Mouse (Mus musculus): ENCODE measurements at regions not wholly inside any gene's neighbourhood (a gene's known extent, or its start where the extent isn't known, plus 50 kb on each side); places are given as distances from the start of the nearest gene placed in this dataset.

DNA sequence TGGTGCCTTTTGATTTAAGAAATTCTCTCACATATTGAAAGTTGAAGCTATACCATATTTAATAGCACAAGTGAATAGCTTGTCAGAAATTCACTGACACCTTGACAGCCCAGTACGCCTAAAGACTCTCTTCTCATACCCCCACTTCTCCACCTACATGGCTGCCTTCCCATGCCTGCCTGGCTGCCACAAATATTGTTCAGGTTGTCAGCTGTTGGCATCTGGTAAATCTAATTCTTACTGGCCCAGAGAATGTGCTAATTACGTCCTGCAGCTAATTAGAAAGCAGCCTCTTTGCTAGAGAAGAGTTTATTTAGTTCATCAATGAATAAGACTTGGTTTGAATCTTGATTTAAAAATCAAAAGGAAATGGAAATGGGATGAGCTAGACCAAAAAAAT lies 163.7 kb upstream of the Gpc6 start:
- ATAC-seq: peak; percentile 88
- no peak overlapping the region for H3K4me2 ChIP-seq
- no peaks in the 10 kb centered on the region for H3K36me3 ChIP-seq (ENCODE audit: poor library complexity, severe bottlenecking)
- no peak overlapping the region for H3K4me3 ChIP-seq
- no peaks in the 10 kb centered on the region for H3K27me3 ChIP-seq
- WGBS: 37% methylated on average over 2 of the region's 2 CpGs
- H3K4me1 ChIP-seq: peaks cover 4% of the 10 kb centered on the region; the same call in 1 of the 2 replicates
- no peak overlapping the region for H3K27ac ChIP-seq
- no peak overlapping the region for H3K9ac ChIP-seq
- no peaks in the 10 kb centered on the region for H3K9me3 ChIP-seq (replicated peaks)

DNA sequence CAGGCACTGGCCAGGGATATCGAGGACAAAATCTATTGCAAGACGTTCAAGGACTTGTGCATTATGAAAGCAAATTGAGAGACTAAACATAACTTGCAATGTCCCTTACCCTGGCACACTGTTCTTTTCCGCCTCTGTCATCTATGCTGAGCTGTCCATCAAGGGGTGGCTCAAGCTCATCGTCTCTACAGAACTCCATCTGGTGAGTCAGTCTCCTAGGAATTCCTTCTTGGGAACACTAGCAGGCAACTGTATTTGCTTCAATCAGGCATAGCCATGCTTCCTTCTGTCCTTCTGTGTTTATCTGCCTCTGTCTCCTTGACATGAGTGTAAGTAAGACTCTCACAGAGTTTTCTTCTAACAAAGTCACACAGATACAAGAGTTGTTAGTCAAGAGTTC lies 154.0 kb upstream of the Gpc6 start:
- Histone ChIP-seq H3K9me3 (replicated peaks) (no peaks in the 10 kb centered on the region), H3K36me3 (ENCODE audit: poor library complexity, severe bottlenecking) (no peaks in the 10 kb centered on the region), H3K4me3 (no peak overlapping the region), H3K27me3 (no peaks in the 10 kb centered on the region), H3K27ac (no peak overlapping the region), H3K4me2 (no peak overlapping the region), H3K4me1 (no peaks in the 10 kb centered on the region), H3K9ac (no peak overlapping the region)
- no peak for ATAC-seq
- WGBS: 92% methylated on average over 4 of the region's 4 CpGs

DNA sequence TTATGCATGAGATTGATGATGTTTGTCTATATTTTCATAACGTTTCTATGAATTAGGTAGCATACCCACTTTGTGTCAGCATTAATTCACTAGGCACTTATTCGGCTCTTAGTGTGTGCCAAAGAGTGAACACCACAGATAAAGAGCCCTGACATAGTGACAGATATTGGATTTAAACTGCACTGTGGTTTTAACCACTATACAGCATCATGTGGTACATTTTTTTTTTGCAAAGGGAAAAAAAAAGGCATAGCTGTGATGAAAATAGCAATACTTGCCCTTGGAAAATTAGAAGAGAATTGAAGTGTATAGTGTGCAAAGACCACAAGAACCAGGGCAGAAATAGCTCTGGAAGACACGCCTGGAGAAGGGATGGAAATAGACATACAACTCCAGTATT lies 153.4 kb upstream of the Gpc6 start:
- H3K27me3 ChIP-seq: no peaks in the 10 kb centered on the region
- WGBS: 93% methylated on average over 3 of the region's 3 CpGs
- H3K27ac ChIP-seq: no peak overlapping the region
- no peak overlapping the region for H3K4me2 ChIP-seq
- no peaks in the 10 kb centered on the region for H3K36me3 ChIP-seq (ENCODE audit: poor library complexity, severe bottlenecking)
- ATAC-seq: no peak
- no peak overlapping the region for H3K4me3 ChIP-seq
- no peaks in the 10 kb centered on the region for H3K4me1 ChIP-seq
- H3K9me3 ChIP-seq (replicated peaks): no peaks in the 10 kb centered on the region
- no peak overlapping the region for H3K9ac ChIP-seq

DNA sequence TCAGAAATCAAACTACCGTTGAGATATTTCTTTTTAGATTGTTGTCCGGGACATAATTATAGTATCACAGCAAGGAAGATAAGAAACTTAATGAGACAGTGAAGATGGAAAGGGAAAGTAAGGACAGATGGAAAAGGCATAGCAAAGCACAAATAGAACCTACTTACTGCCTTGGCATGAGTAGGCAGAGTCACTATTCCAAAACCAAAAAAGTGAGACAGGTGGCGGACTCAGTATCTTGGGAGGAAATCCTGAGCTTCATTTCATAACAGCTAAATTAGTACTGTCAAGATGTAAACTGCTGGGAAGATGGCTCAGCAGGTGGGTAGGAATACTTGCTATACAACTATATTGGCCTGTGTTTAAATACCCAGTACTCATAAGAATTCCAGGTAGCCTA lies 145.5 kb upstream of the Gpc6 start:
- Histone ChIP-seq H3K4me3 (no peak overlapping the region), H3K4me2 (no peak overlapping the region), H3K27ac (no peak overlapping the region), H3K36me3 (ENCODE audit: poor library complexity, severe bottlenecking) (no peaks in the 10 kb centered on the region), H3K4me1 (no peaks in the 10 kb centered on the region), H3K9ac (no peak overlapping the region), H3K9me3 (replicated peaks) (no peaks in the 10 kb centered on the region), H3K27me3 (no peaks in the 10 kb centered on the region)
- 95% methylated on average over 3 of the region's 3 CpGs for WGBS
- no peak for ATAC-seq

DNA sequence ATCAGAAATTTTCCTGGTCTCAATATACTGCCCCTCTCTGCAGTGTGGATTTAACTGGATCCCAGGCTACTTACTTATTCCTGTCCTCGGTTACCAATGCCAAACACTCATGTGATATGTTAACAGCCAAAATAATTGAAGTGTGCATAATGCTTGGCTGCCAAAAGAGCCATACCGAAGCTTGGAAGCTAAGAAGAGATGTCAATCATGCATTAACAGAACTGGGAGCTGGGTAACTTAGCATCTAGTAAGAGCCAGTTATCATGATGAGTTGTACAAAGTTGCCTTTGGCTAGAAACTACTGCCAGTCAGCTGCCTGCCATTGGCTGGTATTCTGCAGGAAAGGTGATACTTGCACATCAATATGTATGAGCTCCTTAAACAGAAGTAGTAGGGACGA lies 141.3 kb upstream of the Gpc6 start:
- Histone ChIP-seq H3K4me2 (no peak overlapping the region), H3K4me3 (no peak overlapping the region), H3K27ac (no peak overlapping the region), H3K9ac (no peak overlapping the region), H3K9me3 (replicated peaks) (no peaks in the 10 kb centered on the region), H3K27me3 (no peaks in the 10 kb centered on the region), H3K4me1 (no peaks in the 10 kb centered on the region), H3K36me3 (ENCODE audit: poor library complexity, severe bottlenecking) (no peaks in the 10 kb centered on the region)
- 59% methylated on average over 3 of the region's 3 CpGs for WGBS
- peak; percentile 83; the same call in 1 of the 2 replicates for ATAC-seq

DNA sequence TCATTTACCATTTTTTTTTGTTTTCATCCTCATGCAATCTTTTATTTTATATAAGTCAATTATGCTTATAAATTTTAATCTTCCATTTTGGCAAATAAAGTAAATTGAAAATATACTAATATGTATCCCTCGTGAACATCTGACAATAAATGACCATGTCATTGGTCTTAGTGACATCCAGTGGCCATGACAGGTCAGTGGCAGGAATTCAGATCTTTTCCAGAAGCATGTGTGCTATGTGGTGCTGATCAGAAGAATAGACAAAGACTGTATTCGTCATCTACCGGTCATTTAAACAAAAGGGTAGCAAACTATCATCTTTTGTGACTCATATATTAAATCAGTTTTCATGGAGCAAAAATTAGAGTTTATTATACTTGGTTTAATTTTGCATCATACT lies 118.6 kb upstream of the Gpc6 start:
- ATAC-seq: no peak
- Histone ChIP-seq H3K4me3 (no peak overlapping the region), H3K9ac (no peak overlapping the region), H3K27ac (no peak overlapping the region), H3K9me3 (replicated peaks) (no peaks in the 10 kb centered on the region), H3K36me3 (ENCODE audit: poor library complexity, severe bottlenecking) (no peaks in the 10 kb centered on the region), H3K4me1 (peaks cover 13% of the 10 kb centered on the region), H3K27me3 (no peaks in the 10 kb centered on the region), H3K4me2 (no peak overlapping the region)
- 89% methylated on average over 3 of the region's 3 CpGs for WGBS

DNA sequence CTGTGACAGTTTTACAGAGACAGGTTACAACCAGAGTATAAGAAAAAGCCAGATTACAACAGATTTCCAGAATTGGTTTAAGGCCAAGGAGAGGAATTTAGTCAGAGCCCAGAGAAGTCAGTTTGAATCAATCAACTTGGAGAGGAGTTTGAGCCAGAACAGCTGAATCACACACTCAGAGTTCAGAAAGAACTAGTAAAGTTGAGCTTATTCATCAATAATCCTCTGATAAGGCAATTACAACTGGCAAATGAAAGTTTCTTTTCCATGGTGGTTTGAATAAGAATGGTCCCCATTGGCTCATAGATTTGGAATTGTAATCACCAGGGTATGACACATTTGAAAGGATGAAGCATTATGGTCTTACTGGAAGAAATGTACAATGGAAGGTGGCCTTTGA lies 116.5 kb upstream of the Gpc6 start:
- no peaks in the 10 kb centered on the region for H3K36me3 ChIP-seq (ENCODE audit: poor library complexity, severe bottlenecking)
- H3K27me3 ChIP-seq: no peaks in the 10 kb centered on the region
- no peak overlapping the region for H3K4me2 ChIP-seq
- no peak for ATAC-seq
- no peak overlapping the region for H3K27ac ChIP-seq
- H3K9ac ChIP-seq: no peak overlapping the region
- H3K9me3 ChIP-seq (replicated peaks): no peaks in the 10 kb centered on the region
- no peak overlapping the region for H3K4me3 ChIP-seq
- H3K4me1 ChIP-seq: peaks cover 13% of the 10 kb centered on the region

DNA sequence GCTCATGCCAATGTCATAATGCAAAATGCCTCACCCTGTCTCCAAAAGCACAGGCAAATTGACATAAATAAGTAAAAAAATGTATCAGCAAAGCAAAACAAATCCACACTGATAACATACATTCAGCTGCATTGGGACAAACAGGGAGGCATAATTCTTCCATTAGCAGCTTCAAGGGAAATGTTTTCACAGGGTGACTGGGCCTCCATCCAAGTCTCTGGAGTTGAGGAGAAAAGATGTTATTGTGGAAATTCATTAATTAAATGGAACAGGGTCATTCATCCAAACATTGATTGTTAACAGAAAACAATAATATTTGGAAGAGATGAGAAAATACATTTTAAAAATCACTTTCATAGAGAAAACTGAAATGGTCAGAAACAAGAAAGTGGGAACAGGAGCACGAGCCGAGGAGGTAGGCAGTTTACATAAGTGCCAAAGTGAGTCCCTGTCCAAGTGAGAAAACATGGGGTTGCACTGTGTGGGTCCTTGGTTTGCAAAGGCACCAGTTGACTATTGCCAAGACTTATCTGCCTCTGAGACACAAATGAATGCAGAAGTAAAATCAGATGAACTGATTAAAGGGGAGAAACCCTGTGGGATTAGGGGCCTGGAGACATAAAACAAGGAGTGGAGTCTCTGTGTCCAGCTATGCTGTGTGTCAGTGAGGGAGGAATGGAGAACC lies 114.3 kb upstream of the Gpc6 start:
- Histone ChIP-seq H3K4me2 (no peak overlapping the region), H3K4me3 (no peak overlapping the region), H3K9me3 (replicated peaks) (no peaks in the 10 kb centered on the region), H3K4me1 (peaks cover 13% of the 10 kb centered on the region), H3K27ac (no peak overlapping the region; the same call in 1 of the 2 replicates), H3K9ac (no peak overlapping the region), H3K27me3 (no peaks in the 10 kb centered on the region), H3K36me3 (ENCODE audit: poor library complexity, severe bottlenecking) (no peaks in the 10 kb centered on the region)
- 68% methylated on average over 2 of the region's 2 CpGs for WGBS
- ATAC-seq: peak; percentile 72; the same call in 1 of the 2 replicates

DNA sequence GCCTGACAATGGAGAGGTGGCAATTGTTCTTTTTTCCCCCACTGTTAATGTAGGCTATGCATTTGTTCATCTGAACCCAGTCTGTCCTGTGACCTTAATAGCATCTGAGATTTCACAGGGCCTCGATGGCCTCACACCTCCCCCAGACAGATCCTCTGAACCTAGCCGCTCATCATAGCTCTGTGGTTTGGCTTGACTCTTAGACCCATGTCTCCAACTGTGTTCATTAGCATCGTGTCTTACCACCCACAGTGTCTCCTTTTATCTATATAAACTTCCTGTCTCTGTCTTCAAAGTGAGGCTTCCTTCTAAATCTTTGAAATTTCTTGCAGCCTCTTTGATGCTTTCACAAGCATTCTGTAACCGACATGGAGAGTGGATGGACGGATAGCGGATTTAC lies 87.9 kb upstream of the Gpc6 start:
- WGBS: 54% methylated on average over 6 of the region's 6 CpGs
- Histone ChIP-seq H3K27ac (no peak overlapping the region), H3K36me3 (ENCODE audit: poor library complexity, severe bottlenecking) (no peaks in the 10 kb centered on the region), H3K4me2 (no peak overlapping the region), H3K4me1 (no peaks in the 10 kb centered on the region), H3K4me3 (no peak overlapping the region), H3K9ac (no peak overlapping the region), H3K27me3 (no peaks in the 10 kb centered on the region), H3K9me3 (replicated peaks) (no peaks in the 10 kb centered on the region)
- ATAC-seq: no peak

DNA sequence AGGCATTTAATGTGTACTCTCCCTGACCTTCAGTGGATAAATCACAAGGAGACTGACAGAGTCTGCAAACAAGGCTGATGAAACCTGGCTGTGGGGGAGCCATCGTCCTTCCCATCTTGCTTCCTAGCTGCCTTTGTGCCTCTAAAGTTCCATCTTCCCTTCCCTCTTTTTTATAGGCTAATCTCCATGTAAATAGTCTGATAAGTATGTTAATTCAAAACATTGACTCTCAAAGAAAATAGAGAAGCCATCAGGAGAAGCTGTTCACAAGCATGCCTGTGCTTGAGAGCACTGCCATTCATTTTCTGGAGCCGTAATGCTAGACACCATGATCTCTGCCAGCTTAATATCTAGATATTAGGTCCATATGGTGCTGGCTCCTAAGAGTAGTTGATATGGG lies 55.7 kb upstream of the Gpc6 start:
- no peaks in the 10 kb centered on the region for H3K27me3 ChIP-seq
- H3K9me3 ChIP-seq (replicated peaks): no peaks in the 10 kb centered on the region; the same call in 1 of the 2 replicates
- no peak overlapping the region for H3K9ac ChIP-seq
- ATAC-seq: no peak
- no peak overlapping the region for H3K27ac ChIP-seq
- H3K4me3 ChIP-seq: no peak overlapping the region
- H3K36me3 ChIP-seq (ENCODE audit: poor library complexity, severe bottlenecking): no peaks in the 10 kb centered on the region
- WGBS: 63% methylated on average over 2 of the region's 2 CpGs
- no peak overlapping the region for H3K4me2 ChIP-seq
- H3K4me1 ChIP-seq: no peaks in the 10 kb centered on the region

DNA sequence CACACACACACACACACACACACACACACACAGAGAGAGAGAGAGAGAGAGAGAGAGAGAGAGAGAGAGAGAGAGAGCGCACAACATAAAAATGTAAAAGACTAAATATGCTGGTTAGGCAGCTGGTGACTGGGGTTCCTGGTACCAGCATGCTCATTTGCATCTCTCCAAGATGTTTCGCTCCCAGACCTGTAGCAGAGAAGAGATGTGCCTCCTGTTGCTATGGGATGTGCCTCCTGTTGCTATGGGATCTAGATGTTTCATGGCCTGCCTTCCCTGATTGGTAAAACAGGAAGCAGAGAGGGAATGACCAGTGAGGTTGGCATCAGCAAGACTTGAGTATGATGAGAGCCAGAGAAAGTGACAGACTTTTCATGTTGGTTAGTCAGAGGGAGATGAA lies 55.1 kb upstream of the Gpc6 start:
- H3K4me3 ChIP-seq: no peak overlapping the region
- no peaks in the 10 kb centered on the region for H3K36me3 ChIP-seq (ENCODE audit: poor library complexity, severe bottlenecking)
- H3K9me3 ChIP-seq (replicated peaks): no peaks in the 10 kb centered on the region; the same call in 1 of the 2 replicates
- H3K27ac ChIP-seq: no peak overlapping the region
- ATAC-seq: no peak
- no peak overlapping the region for H3K4me2 ChIP-seq
- H3K27me3 ChIP-seq: no peaks in the 10 kb centered on the region
- no peaks in the 10 kb centered on the region for H3K4me1 ChIP-seq
- no peak overlapping the region for H3K9ac ChIP-seq
- WGBS: 92% methylated on average over 2 of the region's 2 CpGs

All from forebrain, embryonic 13.5 days (tissue).